Mouse (Mus musculus) stomach, embryonic 15.5 days (tissue): ENCODE data around the gene Loxl3. TPM values are rescaled to one million over a fixed set of nuclear protein-coding genes. Genes with fewer than 3 reads are reported as not detected.

Experiments
- ATAC-seq: fragments of 200-750 bp; cut with Nextera tagmentation; 2 replicates; pipeline ENCODE4 v1.8.0; 2017; ENCODE audit warnings: low read depth, moderate number of reproducible peaks, moderate TSS enrichment; ENCODE audit not compliant: insufficient read depth, low FRiP score
- H3K27ac ChIP-seq: fragments of 300-500 bp; sonication (generic); 2 replicates; pipeline ENCODE4 v1.5.1; 2015; ENCODE audit warnings: mild to moderate bottlenecking, inconsistent platforms
- H3K27me3 ChIP-seq: fragments of 300-500 bp; sonication (generic); replicated peaks from 2 replicates; pipeline ENCODE4 v1.6.1; 2015; ENCODE audit warnings: inconsistent platforms
- H3K36me3 ChIP-seq: fragments of 300-500 bp; sonication (generic); 2 replicates; pipeline ENCODE4 v1.6.1; 2015; ENCODE audit warnings: inconsistent platforms
- H3K4me1 ChIP-seq: fragments of 300-500 bp; sonication (generic); 2 replicates; pipeline ENCODE4 v1.6.1; 2015; ENCODE audit warnings: inconsistent platforms
- H3K4me2 ChIP-seq: fragments of 300-500 bp; sonication (generic); 2 replicates; pipeline ENCODE4 v1.6.1; 2015; ENCODE audit warnings: mild to moderate bottlenecking, inconsistent platforms
- H3K4me3 ChIP-seq: fragments of 300-500 bp; sonication (generic); replicated peaks from 2 replicates; pipeline ENCODE4 v1.5.1; 2015; ENCODE audit warnings: inconsistent platforms
- H3K9ac ChIP-seq: fragments of 300-500 bp; sonication (generic); 2 replicates; pipeline ENCODE4 v1.6.1; 2015; ENCODE audit warnings: inconsistent platforms
- H3K9me3 ChIP-seq: fragments of 300-500 bp; sonication (generic); 2 replicates; pipeline ENCODE4 v1.6.1; 2016; ENCODE audit warnings: inconsistent platforms
- WGBS: fragments of 180-500 bp; shearing (Covaris S2); methylation state at CpG from one replicate; pipeline ENCODE4 v1.1.7; 2015; 5-methylcytosine and 5-hydroxymethylcytosine counted together
- polyA plus RNA-seq: library from polyadenylated mRNA; unstranded; fragments of >200 nt; fragmentation: Nextera tagmentation; extraction: Ambion mirVana; gene quantifications from 2 replicates; pipeline ENCODE4 v1.2.1, GENCODE M21; 2015

The Loxl3 gene
- polyA plus RNA-seq, 1 experiment from 2014 or later: 16.2 TPM

- 29% methylated on average over 5 of the region's 5 CpGs for WGBS
- H3K9ac ChIP-seq: no peak overlapping the region; the same call in 1 of the 2 replicates
- ATAC-seq: no peak
These were observed 586 bp downstream of the Loxl3 start for GRCm38 (mm10) chr6:83034463-83035055.

GRCm38 (mm10) chr6:83037188-83037587, 3.2 kb downstream of the Loxl3 start:
- no peak overlapping the region for H3K4me2 ChIP-seq
- H3K27me3 ChIP-seq: no peaks in the 10 kb centered on the region
- H3K9ac ChIP-seq: no peak overlapping the region
- H3K9me3 ChIP-seq: no peaks in the 10 kb centered on the region
- no peaks in the 10 kb centered on the region for H3K36me3 ChIP-seq
- H3K4me1 ChIP-seq: peaks cover 29% of the 10 kb centered on the region
- H3K4me3 ChIP-seq: no peak overlapping the region
- no peak overlapping the region for H3K27ac ChIP-seq
- 73% methylated on average over 8 of the region's 8 CpGs for WGBS
- no peak for ATAC-seq

More at GRCm38 (mm10) chr6:83034463-83035055, 586 bp downstream of the Loxl3 start:
- Histone ChIP-seq H3K36me3 (no peaks in the 10 kb centered on the region), H3K4me1 (peaks cover 32% of the 10 kb centered on the region), H3K4me2 (peak overlapping the region; percentile 71), H3K9me3 (no peaks in the 10 kb centered on the region), H3K27me3 (peaks cover 7% of the 10 kb centered on the region; the same call in 1 of the 2 replicates), H3K4me3 (peak overlapping the region; percentile 58), H3K27ac (peak overlapping the region; percentile 87)

- Histone ChIP-seq H3K4me2 (peak overlapping the region; percentile 51), H3K36me3 (no peaks in the 10 kb centered on the region), H3K9me3 (no peaks in the 10 kb centered on the region), H3K9ac (no peak overlapping the region), H3K27ac (peak overlapping the region; percentile 4; the same call in 1 of the 2 replicates), H3K4me1 (peaks cover 25% of the 10 kb centered on the region), H3K4me3 (peak overlapping the region; percentile 19), H3K27me3 (no peaks in the 10 kb centered on the region)
- ATAC-seq: peak; percentile 86
- 19% methylated on average over 24 of the region's 24 CpGs for WGBS
These were observed 4.6 kb downstream of the Loxl3 start for GRCm38 (mm10) chr6:83038496-83039012.

DNA sequence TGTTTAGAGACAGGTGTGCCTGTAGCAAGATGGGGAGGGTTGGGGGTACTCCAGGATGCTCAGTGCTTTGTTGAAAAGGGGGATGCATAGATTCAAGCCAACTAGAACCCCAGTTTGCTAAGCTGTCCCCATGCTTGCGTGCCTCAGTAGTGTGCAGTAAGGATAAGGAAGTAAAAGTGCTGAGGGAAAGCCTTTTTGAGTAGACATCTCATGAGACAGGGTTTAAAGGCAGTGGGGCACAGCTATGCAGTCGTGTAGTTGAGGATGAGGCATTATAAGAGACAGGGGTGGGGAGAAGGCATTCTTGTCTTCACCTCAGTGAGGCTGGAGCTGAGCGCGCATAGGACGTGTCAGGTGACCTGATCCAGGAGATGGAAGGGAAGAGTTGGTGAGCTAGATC, 6.6 kb downstream of the Loxl3 start:
- Histone ChIP-seq H3K9ac (no peak overlapping the region), H3K4me1 (peaks cover 13% of the 10 kb centered on the region), H3K36me3 (no peaks in the 10 kb centered on the region), H3K27me3 (no peaks in the 10 kb centered on the region), H3K4me2 (no peak overlapping the region), H3K27ac (no peak overlapping the region), H3K9me3 (no peaks in the 10 kb centered on the region), H3K4me3 (no peak overlapping the region)
- no peak for ATAC-seq
- WGBS: 85% methylated on average over 5 of the region's 5 CpGs

- H3K4me2 ChIP-seq: no peak overlapping the region
- WGBS: 58% methylated on average over 6 of the region's 6 CpGs
These were observed 9.6 kb downstream of the Loxl3 start for GRCm38 (mm10) chr6:83043561-83043960.

DNA sequence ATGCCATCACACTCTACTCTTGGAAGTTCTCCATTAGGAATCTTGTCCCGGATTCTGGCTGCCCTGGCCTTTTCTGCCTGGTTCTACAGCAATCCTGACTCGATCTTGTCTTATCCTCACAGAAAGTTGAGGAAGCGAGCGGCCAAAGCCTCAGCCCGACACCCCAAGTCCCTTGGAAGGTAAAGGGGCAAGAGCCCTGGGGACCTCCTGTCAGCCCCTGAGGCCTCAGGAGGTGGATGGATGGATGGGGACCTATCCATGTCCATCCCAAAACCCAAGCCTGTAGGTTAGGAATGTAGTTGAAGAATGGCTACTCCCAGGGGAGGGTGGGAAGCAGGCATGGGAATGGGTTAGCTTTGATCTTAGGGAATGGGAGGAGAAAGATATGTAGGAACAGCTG, 10.0 kb downstream of the Loxl3 start:
- no peak overlapping the region for H3K4me3 ChIP-seq
- H3K4me1 ChIP-seq: no peaks in the 10 kb centered on the region
- H3K4me2 ChIP-seq: no peak overlapping the region
- no peak overlapping the region for H3K27ac ChIP-seq
- H3K9me3 ChIP-seq: no peaks in the 10 kb centered on the region
- no peaks in the 10 kb centered on the region for H3K27me3 ChIP-seq
- 87% methylated on average over 5 of the region's 5 CpGs for WGBS
- no peak for ATAC-seq
- H3K9ac ChIP-seq: no peak overlapping the region
- no peaks in the 10 kb centered on the region for H3K36me3 ChIP-seq

More at GRCm38 (mm10) chr6:83043561-83043960, 9.6 kb downstream of the Loxl3 start:
- H3K27ac ChIP-seq: no peak overlapping the region
- H3K27me3 ChIP-seq: no peaks in the 10 kb centered on the region
- H3K4me3 ChIP-seq: no peak overlapping the region
- H3K36me3 ChIP-seq: no peaks in the 10 kb centered on the region
- no peak for ATAC-seq
- no peaks in the 10 kb centered on the region for H3K9me3 ChIP-seq
- H3K9ac ChIP-seq: no peak overlapping the region
- H3K4me1 ChIP-seq: peaks cover 4% of the 10 kb centered on the region

- H3K9ac ChIP-seq: no peak overlapping the region
- 67% methylated on average over 9 of the region's 9 CpGs for WGBS
- H3K4me3 ChIP-seq: no peak overlapping the region
- no peak overlapping the region for H3K4me2 ChIP-seq
- no peaks in the 10 kb centered on the region for H3K27me3 ChIP-seq
- ATAC-seq: no peak
- H3K4me1 ChIP-seq: no peaks in the 10 kb centered on the region
- H3K9me3 ChIP-seq: no peaks in the 10 kb centered on the region
- H3K36me3 ChIP-seq: no peaks in the 10 kb centered on the region
- no peak overlapping the region for H3K27ac ChIP-seq
These were observed 10.8 kb downstream of the Loxl3 start for GRCm38 (mm10) chr6:83044742-83045141.

DNA sequence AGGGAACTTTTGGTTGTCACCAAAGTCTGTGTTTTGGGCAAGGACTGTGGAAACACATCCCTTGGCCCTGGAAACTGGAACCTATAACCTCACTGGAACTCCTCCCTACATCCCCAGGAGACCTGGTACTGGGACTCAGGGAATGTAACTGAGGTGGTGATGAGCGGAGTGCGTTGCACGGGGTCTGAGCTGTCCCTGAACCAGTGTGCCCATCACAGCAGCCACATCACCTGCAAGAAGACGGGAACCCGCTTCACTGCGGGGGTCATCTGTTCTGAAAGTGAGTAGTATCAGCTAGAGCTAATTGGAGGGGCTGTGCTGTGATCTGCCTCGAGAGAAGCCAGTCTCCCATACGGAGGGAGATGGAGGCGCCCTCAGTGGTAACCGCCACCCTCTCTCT, 15.4 kb downstream of the Loxl3 start:
- Histone ChIP-seq H3K4me3 (no peak overlapping the region), H3K4me1 (peaks cover 13% of the 10 kb centered on the region), H3K9ac (no peak overlapping the region), H3K9me3 (no peaks in the 10 kb centered on the region), H3K27me3 (no peaks in the 10 kb centered on the region), H3K27ac (no peak overlapping the region), H3K4me2 (no peak overlapping the region), H3K36me3 (peaks cover 12% of the 10 kb centered on the region)
- no peak for ATAC-seq
- WGBS: 73% methylated on average over 10 of the region's 10 CpGs

DNA sequence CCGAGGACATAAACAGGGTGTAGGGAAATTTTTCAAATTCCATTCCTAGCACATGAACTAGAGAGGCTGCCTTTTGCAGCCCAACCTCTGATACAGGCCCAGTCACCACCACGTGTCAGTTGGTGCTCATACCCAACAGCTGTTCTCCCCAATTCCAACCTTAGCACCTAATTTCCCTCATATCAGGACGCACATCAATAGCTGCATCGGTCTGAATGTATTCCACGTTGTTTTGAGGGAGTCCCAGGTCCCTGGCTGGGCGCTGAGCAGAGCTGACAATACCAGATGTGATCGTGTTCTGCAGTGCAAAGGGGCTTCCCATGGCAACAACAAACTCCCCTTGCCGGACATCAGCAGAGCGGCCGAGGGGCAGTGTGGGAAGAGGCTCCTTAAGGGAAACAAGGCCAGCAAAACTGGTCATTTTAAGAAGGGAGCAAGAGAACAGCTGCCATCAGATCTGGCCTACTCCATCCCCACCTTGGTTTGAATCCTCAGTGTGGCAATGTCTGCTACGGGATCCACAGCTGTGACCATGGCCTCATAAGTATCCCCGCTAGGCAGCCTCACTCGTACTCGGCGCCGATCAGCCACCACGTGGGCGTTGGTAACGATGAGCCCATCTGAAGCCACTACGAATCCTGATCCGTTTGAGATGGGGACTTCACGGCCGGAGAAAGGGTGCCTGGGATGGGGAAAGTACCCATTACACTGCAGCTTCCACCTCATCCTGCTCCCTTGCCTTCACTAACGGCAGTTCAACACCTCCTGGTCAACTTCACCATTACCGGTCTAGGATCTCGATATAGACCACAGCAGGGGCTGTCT, 19.4 kb downstream of the Loxl3 start:
- H3K36me3 ChIP-seq: peaks cover 19% of the 10 kb centered on the region
- H3K27ac ChIP-seq: peak overlapping the region; percentile 84
- H3K4me2 ChIP-seq: peak overlapping the region; percentile 82
- WGBS: 2% methylated on average over 26 of the region's 26 CpGs
- peaks cover 22% of the 10 kb centered on the region for H3K4me1 ChIP-seq
- H3K4me3 ChIP-seq: peak overlapping the region; percentile 85
- H3K9ac ChIP-seq: peak overlapping the region; percentile 55
- no peaks in the 10 kb centered on the region for H3K27me3 ChIP-seq
- no peak for ATAC-seq
- no peaks in the 10 kb centered on the region for H3K9me3 ChIP-seq

DNA sequence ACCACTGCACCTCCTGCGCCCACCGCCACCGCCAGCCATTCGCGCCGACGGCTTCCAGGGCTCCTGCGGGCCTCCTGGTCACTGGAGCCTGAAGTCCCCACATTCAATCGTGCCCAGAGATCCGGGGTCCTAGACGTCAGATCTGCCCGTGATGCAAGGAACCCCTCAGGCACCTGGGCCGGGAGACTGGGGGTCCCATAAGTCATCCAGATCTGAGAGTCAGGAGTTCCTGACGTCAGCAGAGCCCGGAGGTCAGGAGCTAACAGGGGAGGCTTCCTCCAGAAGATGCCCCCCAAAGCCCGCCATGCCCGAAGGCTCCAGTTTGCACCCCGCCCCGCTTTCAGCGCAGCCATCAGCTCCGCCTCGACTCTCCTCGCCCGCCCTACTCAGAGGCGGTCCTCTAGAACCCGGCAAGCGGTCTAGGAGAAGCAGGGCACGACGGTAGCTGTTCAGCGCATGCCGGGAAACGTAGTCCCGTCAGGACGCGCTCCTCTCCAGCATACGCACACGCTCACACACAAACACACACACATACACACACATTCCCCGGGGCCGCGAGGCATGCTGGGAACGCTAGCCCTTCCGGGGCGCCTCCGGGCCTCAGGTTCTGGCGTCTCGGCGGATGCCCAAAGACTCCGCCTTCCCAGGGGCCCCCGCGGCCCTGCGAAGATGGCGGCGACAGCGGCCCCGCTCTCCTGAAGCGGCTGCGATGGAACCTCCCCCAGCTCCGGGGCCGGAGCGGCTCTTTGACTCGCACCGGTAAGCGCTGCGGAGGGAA, 20.3 kb downstream of the Loxl3 start, which contains the start of gene Aup1:
Gene Aup1, plus strand, starts transcription at position 448 of the 778 bp plus-strand sequence.
- peak; percentile 97 for ATAC-seq
- Histone ChIP-seq H3K27me3 (no peaks in the 10 kb centered on the region), H3K27ac (peak within 1 kb of the TSS; percentile 84), H3K4me3 (peak within 1 kb of the TSS; percentile 85), H3K9me3 (no peaks in the 10 kb centered on the region), H3K4me1 (peaks cover 22% of the 10 kb centered on the region), H3K36me3 (peaks cover 19% of the 10 kb centered on the region), H3K9ac (peak within 1 kb of the TSS; percentile 94), H3K4me2 (peak within 1 kb of the TSS; percentile 82)
- under 1% methylated on average over 62 of the region's 64 CpGs for WGBS

GRCm38 (mm10) chr6:83054871-83055431, 21.0 kb downstream of the Loxl3 start, which contains the start of gene Htra2:
Gene Htra2 (minus strand): TSS chr6:83055273.
- H3K4me2 ChIP-seq: peak within 1 kb of the TSS; percentile 82
- H3K27me3 ChIP-seq: no peaks in the 10 kb centered on the region
- no peaks in the 10 kb centered on the region for H3K9me3 ChIP-seq
- peaks cover 19% of the 10 kb centered on the region for H3K36me3 ChIP-seq
- WGBS: under 1% methylated on average over 50 of the region's 50 CpGs
- no peak for ATAC-seq
- H3K4me1 ChIP-seq: peaks cover 22% of the 10 kb centered on the region
- peak within 1 kb of the TSS; percentile 85 for H3K4me3 ChIP-seq
- peak within 1 kb of the TSS; percentile 84 for H3K27ac ChIP-seq
- H3K9ac ChIP-seq: peak within 1 kb of the TSS; percentile 94
